Mouse (Mus musculus) stomach, embryonic 14.5 days (tissue): ENCODE data around the gene Coro6. TPM values are rescaled to one million over a fixed set of nuclear protein-coding genes. Genes with fewer than 3 reads are reported as not detected.

Source experiments
- ATAC-seq: fragments of 200-750 bp; cut with Nextera tagmentation; 2 replicates; pipeline ENCODE4 v1.8.0; 2017; ENCODE audit warnings: low read depth, moderate TSS enrichment; ENCODE audit not compliant: insufficient number of reproducible peaks, insufficient read depth, low FRiP score
- H3K27ac ChIP-seq: fragments of 300-500 bp; sonication (generic); 2 replicates; pipeline ENCODE4 v1.5.1; 2014; ENCODE audit warnings: mild to moderate bottlenecking, low read length, moderate library complexity, mixed read lengths
- H3K27me3 ChIP-seq: fragments of 300-500 bp; sonication (generic); 2 replicates; pipeline ENCODE4 v1.6.1; 2014; ENCODE audit warnings: low read length, control low read depth, mixed read lengths; ENCODE audit not compliant: control insufficient read depth, insufficient read depth
- H3K36me3 ChIP-seq: fragments of 300-500 bp; sonication (generic); 2 replicates; pipeline ENCODE4 v1.6.1; 2014; ENCODE audit warnings: mild to moderate bottlenecking, control low read depth, low read length, moderate library complexity, mixed read lengths; ENCODE audit not compliant: control insufficient read depth, insufficient read depth
- H3K4me1 ChIP-seq: fragments of 300-500 bp; sonication (generic); 2 replicates; pipeline ENCODE4 v1.6.1; 2014; ENCODE audit warnings: low read length, control low read depth, mixed read lengths; ENCODE audit not compliant: control insufficient read depth, insufficient read depth
- H3K4me2 ChIP-seq: fragments of 300-500 bp; sonication (generic); replicated peaks from 2 replicates; pipeline ENCODE4 v1.6.1; 2014; ENCODE audit warnings: low read depth, low read length, control low read depth
- H3K4me3 ChIP-seq: fragments of 300-500 bp; sonication (generic); 2 replicates; pipeline ENCODE4 v1.5.1; 2014; ENCODE audit warnings: low read depth, low read length, control low read depth
- H3K9ac ChIP-seq: fragments of 300-500 bp; sonication (generic); replicated peaks from 2 replicates; pipeline ENCODE4 v1.6.1; 2014; ENCODE audit warnings: low read depth, mild to moderate bottlenecking, control low read depth, low read length, moderate library complexity, mixed read lengths
- H3K9me3 ChIP-seq: fragments of 300-500 bp; sonication (generic); 2 replicates; pipeline ENCODE4 v1.6.1; 2016; ENCODE audit warnings: low read depth, low read length, control low read depth; ENCODE audit not compliant: control insufficient read depth
- WGBS: fragments of 180-500 bp; shearing (Covaris S2); extraction: QIAGEN DNeasy Blood & Tissue Kit; methylation state at CpG from one replicate; pipeline ENCODE4 v1.1.7; 2014; 5-methylcytosine and 5-hydroxymethylcytosine counted together
- polyA plus RNA-seq: library from polyadenylated mRNA; unstranded; fragments of >200 nt; fragmentation: Nextera tagmentation; extraction: Ambion mirVana; gene quantifications from 2 replicates; pipeline ENCODE4 v1.2.1, GENCODE M21; 2014

Coro6 gene
- polyA plus RNA-seq, 1 experiment from 2014 or later: 0.09 TPM

DNA sequence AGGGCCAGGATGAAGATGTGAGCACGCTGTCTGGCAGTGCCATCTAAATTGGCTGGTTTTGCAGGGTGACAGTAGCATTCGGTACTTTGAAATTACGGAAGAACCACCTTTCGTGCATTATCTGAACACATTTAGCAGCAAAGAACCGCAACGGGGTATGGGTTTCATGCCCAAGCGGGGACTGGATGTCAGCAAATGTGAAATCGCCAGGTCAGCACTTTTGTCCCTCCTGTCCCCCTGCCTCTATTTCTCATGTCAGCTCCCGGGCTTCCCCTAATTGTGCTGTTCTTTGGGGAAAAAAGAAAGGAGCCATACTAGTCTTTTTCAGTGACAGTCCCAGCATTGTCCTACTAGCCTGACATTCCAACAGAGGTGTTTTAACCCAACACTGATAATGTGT lies 6.2 kb downstream of the Coro6 start:
- Histone ChIP-seq H3K4me3 (no peak overlapping the region), H3K4me1 (0 out of 2 replicates have a peak, but pooled peaks cover 6% of the 10 kb centered on the region), H3K9ac (no peak overlapping the region), H3K27me3 (peaks cover 19% of the 10 kb centered on the region), H3K4me2 (no peak overlapping the region), H3K27ac (no peak overlapping the region), H3K9me3 (no peaks in the 10 kb centered on the region), H3K36me3 (peaks cover 16% of the 10 kb centered on the region; the same call in 1 of the 2 replicates)
- ATAC-seq: no peak
- WGBS: 77% methylated on average over 9 of the region's 9 CpGs

DNA sequence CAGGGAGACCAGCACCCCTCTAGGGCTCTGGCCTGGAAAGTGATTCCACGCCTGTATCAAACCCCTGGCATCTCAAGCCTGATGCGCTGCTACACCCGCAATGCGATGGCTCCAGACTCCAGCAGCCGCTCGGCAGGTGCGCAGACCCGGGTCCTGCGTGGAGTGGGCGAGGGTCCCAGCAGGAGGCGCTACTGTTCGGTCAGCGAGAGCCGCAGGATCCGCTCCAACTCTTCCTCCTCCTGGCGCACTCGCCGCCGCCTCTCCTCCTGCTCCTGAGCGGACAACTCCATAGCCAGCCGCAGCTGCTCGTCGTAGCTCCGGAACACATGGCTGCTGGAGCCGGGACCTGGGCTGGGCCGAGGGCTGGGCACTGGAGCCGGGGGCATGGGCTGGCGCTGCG lies 9.2 kb downstream of the Coro6 start:
- Histone ChIP-seq H3K4me2 (no peak overlapping the region), H3K36me3 (peaks cover 20% of the 10 kb centered on the region), H3K9ac (no peak overlapping the region), H3K4me1 (0 out of 2 replicates have a peak, but pooled peaks cover 6% of the 10 kb centered on the region), H3K4me3 (no peak overlapping the region), H3K9me3 (no peaks in the 10 kb centered on the region), H3K27ac (no peak overlapping the region), H3K27me3 (peaks cover 12% of the 10 kb centered on the region)
- ATAC-seq: no peak
- 76% methylated on average over 29 of the region's 29 CpGs for WGBS

DNA sequence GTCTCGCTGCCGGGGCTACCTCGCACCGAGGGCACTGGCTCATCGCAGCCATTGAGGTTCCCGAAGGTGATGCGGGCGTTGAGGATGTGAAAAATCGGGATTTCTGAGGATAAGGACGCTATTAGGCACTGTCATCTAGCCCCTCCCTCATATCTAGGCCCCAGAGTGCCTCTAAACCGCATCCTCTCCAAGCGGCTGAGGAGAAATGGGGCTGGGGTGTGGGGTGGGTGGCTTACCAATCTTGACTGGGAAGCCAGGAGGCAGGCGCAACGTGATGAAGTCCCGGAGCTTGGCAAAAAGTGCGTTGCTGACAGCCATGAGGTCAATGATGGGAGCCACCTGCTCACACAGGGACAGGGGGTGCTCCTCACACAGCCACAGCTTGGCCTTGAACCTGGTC lies 10.6 kb downstream of the Coro6 start:
- 84% methylated on average over 16 of the region's 16 CpGs for WGBS
- H3K4me3 ChIP-seq: no peak overlapping the region

DNA sequence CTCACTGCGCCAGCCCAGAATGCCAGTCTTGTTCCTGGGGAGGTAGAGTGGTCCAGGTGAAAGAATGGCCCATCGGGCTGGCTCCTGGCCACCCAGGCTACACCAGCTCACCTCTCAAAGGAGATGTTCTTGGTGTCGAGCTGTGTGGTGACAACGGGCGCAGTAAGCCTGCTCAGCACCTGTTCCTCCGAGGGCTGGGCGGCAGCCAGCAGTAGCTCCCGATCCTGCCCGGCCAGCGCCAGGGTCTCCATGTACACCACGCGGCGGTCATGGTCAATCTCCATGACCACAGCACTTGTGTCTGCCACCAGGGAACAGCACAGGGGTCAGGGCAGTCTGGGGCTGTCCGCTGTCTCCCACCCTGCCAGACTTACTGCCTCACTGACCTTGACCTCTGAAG lies 14.0 kb downstream of the Coro6 start:
- Histone ChIP-seq H3K4me2 (no peak overlapping the region), H3K27ac (no peak overlapping the region), H3K27me3 (no peaks in the 10 kb centered on the region), H3K36me3 (peaks cover 13% of the 10 kb centered on the region), H3K9ac (no peak overlapping the region), H3K9me3 (no peaks in the 10 kb centered on the region), H3K4me1 (no peaks in the 10 kb centered on the region), H3K4me3 (no peak overlapping the region)
- ATAC-seq: no peak
- WGBS: 91% methylated on average over 14 of the region's 14 CpGs

More for the DNA sequence above, 10.6 kb downstream of the Coro6 start:
- Histone ChIP-seq H3K4me2 (no peak overlapping the region), H3K27me3 (peaks cover under 1% of the 10 kb centered on the region; the same call in 1 of the 2 replicates), H3K36me3 (peaks cover 20% of the 10 kb centered on the region), H3K9me3 (no peaks in the 10 kb centered on the region), H3K9ac (no peak overlapping the region), H3K4me1 (no peaks in the 10 kb centered on the region), H3K27ac (no peak overlapping the region)
- no peak for ATAC-seq

DNA sequence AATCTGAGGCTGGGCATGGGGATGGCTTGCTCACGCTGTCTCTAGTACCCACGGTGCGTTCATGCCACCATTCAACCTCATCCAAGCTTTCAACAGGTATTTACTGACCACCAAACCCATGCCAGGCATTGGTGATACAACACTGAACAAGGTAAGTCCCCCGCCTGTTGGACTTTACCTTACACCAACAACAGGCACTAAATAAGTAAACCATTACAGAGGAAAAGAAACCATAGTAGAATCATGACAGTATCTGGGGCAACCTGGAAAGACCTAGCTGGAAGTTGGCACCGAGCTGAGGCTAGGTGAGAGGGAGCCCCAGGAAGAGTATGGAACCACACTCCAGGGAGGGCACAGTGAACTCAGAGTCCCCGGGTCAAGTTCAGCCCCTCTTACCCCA lies 14.7 kb downstream of the Coro6 start:
- Histone ChIP-seq H3K4me3 (no peak overlapping the region), H3K9ac (no peak overlapping the region), H3K9me3 (no peaks in the 10 kb centered on the region), H3K4me1 (no peaks in the 10 kb centered on the region), H3K27ac (no peak overlapping the region), H3K36me3 (peaks cover 7% of the 10 kb centered on the region), H3K27me3 (no peaks in the 10 kb centered on the region), H3K4me2 (no peak overlapping the region)
- no peak for ATAC-seq
- WGBS: 89% methylated on average over 6 of the region's 6 CpGs

DNA sequence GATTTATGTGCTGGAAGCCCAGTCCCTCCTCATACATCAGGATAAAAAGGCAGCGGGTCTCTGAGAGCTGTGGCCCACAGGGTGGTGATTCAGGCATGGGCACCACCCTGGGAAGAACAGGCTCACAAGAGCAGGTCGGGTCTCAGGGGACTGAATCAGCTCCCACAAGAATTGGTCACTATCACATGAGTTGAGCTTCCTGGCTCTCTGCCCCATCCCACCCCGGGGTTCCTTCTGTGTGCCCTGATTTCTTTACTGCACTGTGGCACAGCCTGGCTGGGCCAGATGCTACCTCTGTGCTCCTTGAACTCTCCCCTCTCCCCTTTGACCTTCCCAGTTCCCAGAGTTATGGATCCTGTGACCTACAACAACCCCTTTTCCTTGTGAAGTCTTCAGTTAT lies 20.8 kb downstream of the Coro6 start:
- ATAC-seq: no peak
- Histone ChIP-seq H3K4me3 (no peak overlapping the region), H3K4me2 (no peak overlapping the region), H3K27me3 (no peaks in the 10 kb centered on the region), H3K9me3 (no peaks in the 10 kb centered on the region), H3K9ac (no peak overlapping the region), H3K27ac (no peak overlapping the region), H3K4me1 (peaks cover 23% of the 10 kb centered on the region), H3K36me3 (no peaks in the 10 kb centered on the region)
- WGBS: 65% methylated on average over 3 of the region's 3 CpGs

DNA sequence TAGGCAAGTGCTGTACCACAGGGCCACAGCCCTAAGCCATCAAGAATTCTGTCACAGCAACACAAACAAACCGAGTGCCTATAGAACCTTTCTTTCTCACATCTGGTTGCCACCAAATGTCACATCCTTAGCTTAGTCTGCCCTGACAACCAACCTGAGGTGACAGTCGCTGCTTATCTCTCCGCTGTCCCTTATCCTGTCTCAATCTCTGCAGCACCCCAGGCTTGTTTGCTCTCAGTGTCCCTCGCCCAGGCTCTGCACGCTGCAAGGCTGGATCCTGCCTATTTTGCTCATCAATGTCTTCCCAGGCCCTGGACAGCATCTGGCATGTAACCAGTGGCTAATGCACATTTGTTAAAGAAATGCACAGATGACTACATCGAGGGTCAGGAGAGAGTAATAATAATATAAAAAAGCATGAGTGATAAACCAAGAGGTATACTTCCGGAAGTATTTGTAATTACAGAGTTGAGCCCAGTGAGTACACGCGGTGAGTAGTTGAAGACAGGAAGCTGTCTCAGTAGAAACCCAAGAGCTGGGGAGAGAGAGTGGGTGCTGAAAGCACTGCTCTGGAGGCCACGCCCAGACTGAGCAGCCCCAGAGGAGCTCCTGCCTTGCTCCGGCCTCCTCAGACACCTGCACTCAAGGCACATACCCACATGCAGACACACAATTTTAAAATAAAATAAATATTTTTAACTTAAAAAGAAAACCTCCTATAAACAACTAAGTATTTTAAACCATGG lies 21.5 kb downstream of the Coro6 start:
- no peak overlapping the region for H3K9ac ChIP-seq
- no peak overlapping the region for H3K27ac ChIP-seq
- H3K9me3 ChIP-seq: no peaks in the 10 kb centered on the region
- WGBS: 40% methylated on average over 11 of the region's 11 CpGs
- no peaks in the 10 kb centered on the region for H3K36me3 ChIP-seq
- peaks cover 30% of the 10 kb centered on the region for H3K4me1 ChIP-seq
- no peak for ATAC-seq
- H3K4me3 ChIP-seq: no peak overlapping the region
- H3K4me2 ChIP-seq: no peak overlapping the region
- H3K27me3 ChIP-seq: no peaks in the 10 kb centered on the region

DNA sequence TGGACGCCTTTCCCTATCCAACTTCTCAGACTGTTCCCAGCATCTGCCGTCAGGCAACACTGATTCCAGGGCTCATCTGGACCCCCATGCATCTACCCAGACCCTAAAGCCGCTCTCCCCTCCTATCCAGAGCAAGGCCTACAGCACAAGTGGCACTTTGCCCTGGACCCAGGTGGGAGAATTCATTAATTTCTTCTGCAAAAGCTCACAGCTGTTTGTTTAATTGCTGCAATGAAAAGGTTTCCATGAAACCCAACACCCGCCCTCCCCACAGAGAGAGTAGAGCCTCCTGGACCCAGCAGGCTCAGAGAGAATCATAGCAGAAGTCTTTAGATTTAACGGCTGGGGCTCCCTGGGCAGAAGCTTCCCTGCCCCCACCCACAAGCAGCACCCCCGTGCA lies 23.0 kb downstream of the Coro6 start:
- Histone ChIP-seq H3K4me2 (no peak overlapping the region), H3K27ac (no peak overlapping the region), H3K4me1 (peaks cover 33% of the 10 kb centered on the region), H3K9me3 (no peaks in the 10 kb centered on the region), H3K9ac (no peak overlapping the region), H3K4me3 (no peak overlapping the region), H3K27me3 (no peaks in the 10 kb centered on the region), H3K36me3 (no peaks in the 10 kb centered on the region)
- ATAC-seq: no peak
- WGBS: 48% methylated on average over 6 of the region's 6 CpGs

DNA sequence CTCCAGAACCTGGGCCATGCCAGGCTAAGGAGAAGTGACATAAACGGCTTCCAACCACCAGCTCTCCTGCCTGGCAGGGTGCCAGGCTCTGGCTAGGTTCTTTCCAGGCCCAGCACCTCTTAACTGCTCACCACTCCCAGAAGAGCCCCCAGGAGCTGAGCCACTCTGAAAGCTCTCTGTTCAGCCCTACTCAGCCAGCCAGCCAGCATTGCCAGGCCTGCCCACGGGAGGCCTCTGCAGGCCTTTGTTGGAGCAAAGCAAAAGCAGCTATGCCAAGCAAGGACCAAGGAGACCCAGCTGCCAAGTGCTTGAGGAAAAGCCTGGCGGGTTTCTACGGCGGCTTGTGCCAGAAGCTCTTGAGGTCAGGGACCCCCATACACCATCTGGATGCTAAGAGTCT lies 24.6 kb downstream of the Coro6 start:
- H3K27ac ChIP-seq: no peak overlapping the region
- no peak for ATAC-seq
- no peaks in the 10 kb centered on the region for H3K9me3 ChIP-seq
- H3K36me3 ChIP-seq: no peaks in the 10 kb centered on the region
- no peaks in the 10 kb centered on the region for H3K27me3 ChIP-seq
- H3K4me1 ChIP-seq: peaks cover 40% of the 10 kb centered on the region
- WGBS: 72% methylated on average over 5 of the region's 5 CpGs
- no peak overlapping the region for H3K9ac ChIP-seq
- H3K4me3 ChIP-seq: no peak overlapping the region
- H3K4me2 ChIP-seq: no peak overlapping the region
